Mouse (Mus musculus): ENCODE results near the gene Plekhg6. TPM values are rescaled to one million over a fixed set of nuclear protein-coding genes. Genes with fewer than 3 reads are reported as not detected.

Gene Plekhg6
- polyA plus RNA-seq, 1 experiment from 2014 or later, result 1.4 TPM

- no peaks in the 10 kb centered on the region for H3K4me1 ChIP-seq (ENCODE audit: control insufficient read depth, insufficient read depth, low read length)
- H3K9me3 ChIP-seq (ENCODE audit: control insufficient read depth, low read length), result no peaks in the 10 kb centered on the region
- H3K4me2 ChIP-seq (ENCODE audit: low read depth, low read length), result no peak overlapping the region
- ATAC-seq (ENCODE audit: low read depth), result no peak
- H3K4me3 ChIP-seq (ENCODE audit: low read depth, low read length), result no peak overlapping the region
- no peak overlapping the region for H3K27ac ChIP-seq (replicated peaks; ENCODE audit: low read depth, low read length)
- H3K36me3 ChIP-seq (ENCODE audit: control insufficient read depth, insufficient read depth, low read length), result no peaks in the 10 kb centered on the region
- H3K9ac ChIP-seq (ENCODE audit: low read depth, low read length), result no peak overlapping the region
- no peak for DNase-seq (ENCODE audit: low spot score)
- peaks cover 27% of the 10 kb centered on the region for H3K27me3 ChIP-seq (replicated peaks; ENCODE audit: control insufficient read depth, insufficient read depth, low read length)
These were observed 60.7 kb downstream of the Plekhg6 start for GRCm38 (mm10) chr6:125319919-125320296.

DNA sequence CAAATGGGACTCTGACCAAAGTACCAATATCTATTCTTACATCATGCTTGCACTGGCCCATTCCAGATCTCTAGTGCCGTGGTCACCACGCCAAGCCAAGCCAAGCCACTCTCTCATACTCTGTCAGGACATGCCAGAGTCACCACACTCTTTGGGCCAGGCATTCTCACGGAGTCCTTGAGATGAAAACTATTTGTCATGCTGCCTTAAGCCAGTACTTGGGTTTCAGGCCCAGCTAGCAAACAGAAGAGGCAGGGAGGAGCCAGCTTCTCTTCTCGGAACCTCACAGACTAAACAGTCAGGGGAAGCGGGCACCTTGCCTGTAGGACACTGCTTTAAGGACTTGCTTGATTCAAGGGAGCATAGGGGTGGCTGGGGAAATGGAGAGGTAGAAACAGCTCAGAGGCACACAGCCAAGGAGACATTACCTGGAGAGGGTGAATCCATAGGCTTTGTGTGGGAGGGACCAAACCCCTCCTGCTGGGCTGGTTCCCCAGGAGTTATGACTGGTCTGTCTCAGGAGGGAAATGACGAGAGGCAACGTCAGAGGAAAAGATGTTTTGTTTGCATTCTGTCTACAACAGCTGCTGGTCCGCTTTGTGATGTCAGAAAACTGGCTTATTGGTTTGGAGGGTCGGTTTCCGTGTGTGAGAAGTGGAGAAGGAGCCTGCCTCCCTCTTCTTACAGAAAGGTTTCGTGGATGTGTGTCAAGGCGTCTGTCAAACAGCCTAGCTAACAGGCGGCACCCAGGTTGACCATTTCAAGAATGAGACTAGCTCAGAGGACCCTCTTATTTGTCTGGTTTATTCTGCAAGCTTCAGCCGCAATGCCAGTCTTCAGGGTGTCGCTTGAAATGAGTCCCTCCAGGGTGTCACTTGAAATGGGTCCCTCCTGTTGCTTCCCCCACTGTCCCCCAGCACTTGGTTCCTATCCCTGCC, 61.3 kb downstream of the Plekhg6 start:
- WGBS, result 55% methylated on average over 15 of the region's 15 CpGs
- Histone ChIP-seq H3K27ac (replicated peaks; ENCODE audit: low read depth, low read length) (peak overlapping the region; percentile 33; the same call in 1 of the 2 replicates), H3K4me2 (ENCODE audit: low read depth, low read length) (no peak overlapping the region), H3K4me1 (ENCODE audit: control insufficient read depth, insufficient read depth, low read length) (peaks cover 3% of the 10 kb centered on the region), H3K9ac (ENCODE audit: low read depth, low read length) (no peak overlapping the region), H3K27me3 (replicated peaks; ENCODE audit: control insufficient read depth, insufficient read depth, low read length) (peaks cover 27% of the 10 kb centered on the region), H3K9me3 (ENCODE audit: control insufficient read depth, low read length) (no peaks in the 10 kb centered on the region), H3K36me3 (ENCODE audit: control insufficient read depth, insufficient read depth, low read length) (no peaks in the 10 kb centered on the region), H3K4me3 (ENCODE audit: low read depth, low read length) (no peak overlapping the region)
- ATAC-seq (ENCODE audit: low read depth), result no peak
- no peak for DNase-seq (ENCODE audit: low spot score)

GRCm38 (mm10) chr6:125317077-125317476, 63.5 kb downstream of the Plekhg6 start:
- Histone ChIP-seq H3K4me1 (ENCODE audit: control insufficient read depth, insufficient read depth, low read length) (peaks cover 22% of the 10 kb centered on the region), H3K27me3 (replicated peaks; ENCODE audit: control insufficient read depth, insufficient read depth, low read length) (peaks cover 19% of the 10 kb centered on the region), H3K4me3 (ENCODE audit: low read depth, low read length) (no peak overlapping the region), H3K9ac (ENCODE audit: low read depth, low read length) (no peak overlapping the region), H3K9me3 (ENCODE audit: control insufficient read depth, low read length) (no peaks in the 10 kb centered on the region), H3K4me2 (ENCODE audit: low read depth, low read length) (no peak overlapping the region), H3K36me3 (ENCODE audit: control insufficient read depth, insufficient read depth, low read length) (no peaks in the 10 kb centered on the region), H3K27ac (replicated peaks; ENCODE audit: low read depth, low read length) (no peak overlapping the region)
- DNase-seq (ENCODE audit: low spot score), result no peak
- ATAC-seq (ENCODE audit: low read depth), result no peak
- 53% methylated on average over 7 of the region's 7 CpGs for WGBS

- DNase-seq (ENCODE audit: low spot score) (no peak), ATAC-seq (ENCODE audit: low read depth) (no peak)
- H3K9ac ChIP-seq (ENCODE audit: low read depth, low read length), result peak overlapping the region; percentile 85; the same call in 1 of the 2 replicates
- H3K27ac ChIP-seq (replicated peaks; ENCODE audit: low read depth, low read length), result no peak overlapping the region
- no peaks in the 10 kb centered on the region for H3K27me3 ChIP-seq (replicated peaks; ENCODE audit: control insufficient read depth, insufficient read depth, low read length)
- peaks cover 5% of the 10 kb centered on the region; the same call in 1 of the 2 replicates for H3K36me3 ChIP-seq (ENCODE audit: control insufficient read depth, insufficient read depth, low read length)
- no peak overlapping the region for H3K4me3 ChIP-seq (ENCODE audit: low read depth, low read length)
- WGBS, result 76% methylated on average over 6 of the region's 6 CpGs
- peak overlapping the region; percentile 83; the same call in 1 of the 2 replicates for H3K4me2 ChIP-seq (ENCODE audit: low read depth, low read length)
- H3K9me3 ChIP-seq (ENCODE audit: control insufficient read depth, low read length), result no peaks in the 10 kb centered on the region
- peaks cover 30% of the 10 kb centered on the region for H3K4me1 ChIP-seq (ENCODE audit: control insufficient read depth, insufficient read depth, low read length)
These were observed 65.8 kb downstream of the Plekhg6 start for GRCm38 (mm10) chr6:125314746-125315145.

GRCm38 (mm10) chr6:125314231-125314563, 66.4 kb downstream of the Plekhg6 start:
- Histone ChIP-seq H3K36me3 (ENCODE audit: control insufficient read depth, insufficient read depth, low read length) (peaks cover 8% of the 10 kb centered on the region; the same call in 1 of the 2 replicates), H3K9ac (ENCODE audit: low read depth, low read length) (peak overlapping the region; percentile 85), H3K4me2 (ENCODE audit: low read depth, low read length) (peak overlapping the region; percentile 83), H3K4me3 (ENCODE audit: low read depth, low read length) (peak overlapping the region; percentile 53), H3K9me3 (ENCODE audit: control insufficient read depth, low read length) (no peaks in the 10 kb centered on the region), H3K4me1 (ENCODE audit: control insufficient read depth, insufficient read depth, low read length) (peaks cover 31% of the 10 kb centered on the region), H3K27me3 (replicated peaks; ENCODE audit: control insufficient read depth, insufficient read depth, low read length) (no peaks in the 10 kb centered on the region), H3K27ac (replicated peaks; ENCODE audit: low read depth, low read length) (peak overlapping the region; percentile 68)
- WGBS, result 44% methylated on average over 7 of the region's 7 CpGs
- no peak for DNase-seq (ENCODE audit: low spot score)
- ATAC-seq (ENCODE audit: low read depth), result peak; percentile 21; the same call in 1 of the 2 replicates

GRCm38 (mm10) chr6:125313546-125314230, 66.9 kb downstream of the Plekhg6 start, which contains the start of gene Ltbr:
Gene Ltbr, minus strand, starts transcription at chr6:125313885.
- H3K4me3 ChIP-seq (ENCODE audit: low read depth, low read length), result peak within 1 kb of the TSS; percentile 53
- under 1% methylated on average over 14 of the region's 46 CpGs for WGBS
- peaks cover 34% of the 10 kb centered on the region for H3K4me1 ChIP-seq (ENCODE audit: control insufficient read depth, insufficient read depth, low read length)
- peak within 1 kb of the TSS; percentile 85 for H3K9ac ChIP-seq (ENCODE audit: low read depth, low read length)
- peak within 1 kb of the TSS; percentile 68 for H3K27ac ChIP-seq (replicated peaks; ENCODE audit: low read depth, low read length)
- no peaks in the 10 kb centered on the region for H3K9me3 ChIP-seq (ENCODE audit: control insufficient read depth, low read length)
- H3K4me2 ChIP-seq (ENCODE audit: low read depth, low read length), result peak within 1 kb of the TSS; percentile 83
- no peaks in the 10 kb centered on the region for H3K27me3 ChIP-seq (replicated peaks; ENCODE audit: control insufficient read depth, insufficient read depth, low read length)
- H3K36me3 ChIP-seq (ENCODE audit: control insufficient read depth, insufficient read depth, low read length), result peaks cover 8% of the 10 kb centered on the region; the same call in 1 of the 2 replicates
- DNase-seq (ENCODE audit: low spot score), result peak; percentile 87
- peak; percentile 89 for ATAC-seq (ENCODE audit: low read depth)

Other genes with a start within 250 kb of the Plekhg6 start
- gene Nop2, start 248.9 kb downstream of the Plekhg6 start, polyA plus RNA-seq (2014; fragmentation: Nextera tagmentation; extraction: Ambion mirVana), result 56.4 and 60.4 TPM in 2 replicates
- gene Iffo1, start 235.6 kb downstream of the Plekhg6 start, polyA plus RNA-seq (2014; fragmentation: Nextera tagmentation; extraction: Ambion mirVana), result 37.9 and 43.7 TPM in 2 replicates
- gene Gapdh, start 214.3 kb downstream of the Plekhg6 start, polyA plus RNA-seq (2014; fragmentation: Nextera tagmentation; extraction: Ambion mirVana), result 1,831 and 1,850 TPM in 2 replicates
- 76.7 and 90.8 TPM in 2 replicates for gene Ncapd2, start 189.1 kb downstream of the Plekhg6 start, polyA plus RNA-seq (2014; fragmentation: Nextera tagmentation; extraction: Ambion mirVana)
- 198 and 205 TPM in 2 replicates for gene Mrpl51, start 189.0 kb downstream of the Plekhg6 start, polyA plus RNA-seq (2014; fragmentation: Nextera tagmentation; extraction: Ambion mirVana)
- gene Vamp1, start 165.2 kb downstream of the Plekhg6 start, polyA plus RNA-seq (2014; fragmentation: Nextera tagmentation; extraction: Ambion mirVana), result 2.4 and 2.7 TPM in 2 replicates
- gene Tapbpl, start 148.9 kb downstream of the Plekhg6 start, polyA plus RNA-seq (2014; fragmentation: Nextera tagmentation; extraction: Ambion mirVana), result 3.4 and 3.6 TPM in 2 replicates
- 1.1 and 2.9 TPM in 2 replicates for gene Cd27, start 143.8 kb downstream of the Plekhg6 start, polyA plus RNA-seq (2014; fragmentation: Nextera tagmentation; extraction: Ambion mirVana)
- 0.22 and 0.45 TPM in 2 replicates for gene Tuba3a, start 94.8 kb downstream of the Plekhg6 start, polyA plus RNA-seq (2014; fragmentation: Nextera tagmentation; extraction: Ambion mirVana)
- 46.4 and 49.0 TPM in 2 replicates for gene Ltbr, start 66.9 kb downstream of the Plekhg6 start, polyA plus RNA-seq (2014; fragmentation: Nextera tagmentation; extraction: Ambion mirVana)
- gene Scnn1a, start 60.1 kb downstream of the Plekhg6 start, polyA plus RNA-seq (2014; fragmentation: Nextera tagmentation; extraction: Ambion mirVana), result 1.5 and 3.2 TPM in 2 replicates
- gene Tnfrsf1a, start 31.4 kb downstream of the Plekhg6 start, polyA plus RNA-seq (2014; fragmentation: Nextera tagmentation; extraction: Ambion mirVana), result 81.8 and 82.6 TPM in 2 replicates
- gene Cd9, start 114.0 kb upstream of the Plekhg6 start, polyA plus RNA-seq (2014; fragmentation: Nextera tagmentation; extraction: Ambion mirVana), result 241 and 245 TPM in 2 replicates
- 13.4 and 16.0 TPM in 2 replicates for gene Vwf, start 166.0 kb upstream of the Plekhg6 start, polyA plus RNA-seq (2014; fragmentation: Nextera tagmentation; extraction: Ambion mirVana)